Mouse (Mus musculus) CH12.LX (cell line): ENCODE data around the gene Trmt112. TPM values are rescaled to one million over a fixed set of nuclear protein-coding genes. Genes with fewer than 3 reads are reported as not detected.

Experiments used
- DNase-seq: peaks from one replicate; pipeline ENCODE4 v3.0.0-alpha.2; 2013; ENCODE audit errors: extremely low read depth
- H3K27ac ChIP-seq: 2 replicates; pipeline ENCODE4 v1.5.1; 2012; ENCODE audit warnings: low read depth, mild to moderate bottlenecking, control low read depth, moderate library complexity; ENCODE audit not compliant: insufficient read depth
- H3K27me3 ChIP-seq: replicated peaks from 2 replicates; pipeline ENCODE3; 2012; ENCODE audit warnings: inconsistent platforms
- H3K36me3 ChIP-seq, 2 experiments: replicated peaks in 1 of 2; 2 replicates each; pipeline versions ENCODE3 to v1.6.1; 2012; ENCODE audit warnings: inconsistent platforms in 1 of 2, low read length in 1 of 2, mild to moderate bottlenecking in 1 of 2, mixed read lengths in 1 of 2, moderate library complexity in 1 of 2; ENCODE audit not compliant: control insufficient read depth in 1 of 2, insufficient read depth in 1 of 2
- H3K4me1 ChIP-seq, 2 experiments: 2 replicates each; pipeline ENCODE4 v1.6.1; 2012; ENCODE audit warnings: inconsistent platforms in 1 of 2, moderate library complexity in 1 of 2; ENCODE audit not compliant: insufficient read depth in 2 of 2, control insufficient read depth in 1 of 2
- H3K4me2 ChIP-seq: 2 replicates; pipeline ENCODE4 v1.6.1; 2012; ENCODE audit warnings: low read depth, mild to moderate bottlenecking, control low read depth; ENCODE audit not compliant: poor library complexity, insufficient read depth, severe bottlenecking
- H3K4me3 ChIP-seq, 3 experiments: fragments of 150-350 bp in 1 of 3; sonication (generic) in 1 of 3; replicated peaks in 1 of 3; 2 replicates each; pipeline versions ENCODE3 to v1.5.1; 2011 to 2012; ENCODE audit warnings: low read depth in 2 of 3, low read length in 2 of 3, mild to moderate bottlenecking in 2 of 3, moderate library complexity in 2 of 3, control low read depth in 1 of 3, improper control_type of control experiment in 1 of 3, inconsistent platforms in 1 of 3, mixed read lengths in 1 of 3; ENCODE audit not compliant: poor library complexity in 1 of 3
- H3K79me2 ChIP-seq: replicated peaks from 2 replicates; pipeline ENCODE4 v1.6.1; 2012; ENCODE audit warnings: mild to moderate bottlenecking, moderate library complexity; ENCODE audit not compliant: control insufficient read depth, poor library complexity, insufficient read depth, severe bottlenecking; ENCODE audit errors: extremely low read depth
- H3K9ac ChIP-seq: 2 replicates; pipeline ENCODE4 v1.6.1; 2012; ENCODE audit warnings: low read depth, mild to moderate bottlenecking, control low read depth, moderate library complexity; ENCODE audit not compliant: insufficient read depth
- H3K9me3 ChIP-seq: replicated peaks from 2 replicates; pipeline ENCODE3; 2012; ENCODE audit warnings: low read length, inconsistent platforms, mixed read lengths
- BHLHE40 ChIP-seq: IDR thresholded peaks from 2 replicates; pipeline ENCODE4 v1.6.1; 2011; ENCODE audit warnings: mild to moderate bottlenecking, low read depth, low read length, improper control_type of control experiment
- CTCF ChIP-seq, 2 experiments: IDR thresholded peaks in 1 of 2; conservative IDR thresholded peaks in 1 of 2; 2 replicates each; pipeline ENCODE4 v1.5.1; 2011 to 2012; ENCODE audit warnings: low read depth in 2 of 2, low read length in 2 of 2, improper control_type of control experiment in 1 of 2, inconsistent platforms in 1 of 2, mild to moderate bottlenecking in 1 of 2, moderate library complexity in 1 of 2
- E2F4 ChIP-seq: IDR thresholded peaks from 2 replicates; pipeline ENCODE4 v1.6.1; 2011; ENCODE audit warnings: low read depth, low read length, improper control_type of control experiment; ENCODE audit not compliant: insufficient replicate concordance
- ELF1 ChIP-seq: IDR thresholded peaks from 2 replicates; pipeline ENCODE4 v1.6.1; 2014; ENCODE audit warnings: low read depth, mild to moderate bottlenecking, inconsistent platforms, low read length, improper control_type of control experiment
- EP300 ChIP-seq: IDR thresholded peaks from 2 replicates; pipeline ENCODE4 v1.6.1; 2011; ENCODE audit warnings: low read length, improper control_type of control experiment
- ETS1 ChIP-seq: conservative IDR thresholded peaks from 2 replicates; pipeline ENCODE4 v1.6.1; 2012; ENCODE audit warnings: low read depth, mild to moderate bottlenecking, inconsistent platforms, low read length, improper control_type of control experiment, moderate library complexity
- GABPA ChIP-seq: IDR thresholded peaks from 2 replicates; pipeline ENCODE4 v1.6.1; 2012; ENCODE audit warnings: low read depth, low read length, improper control_type of control experiment, inconsistent platforms; ENCODE audit not compliant: insufficient replicate concordance
- HCFC1 ChIP-seq: IDR thresholded peaks from 2 replicates; pipeline ENCODE4 v1.6.1; 2012; ENCODE audit warnings: low read depth, mild to moderate bottlenecking, inconsistent platforms, low read length, improper control_type of control experiment
- IRF4 ChIP-seq: IDR thresholded peaks from 2 replicates; pipeline ENCODE4 v1.6.1; 2014; ENCODE audit warnings: low read depth, mild to moderate bottlenecking, inconsistent platforms, low read length, improper control_type of control experiment
- MAZ ChIP-seq: IDR thresholded peaks from 2 replicates; pipeline ENCODE4 v1.6.1; 2012; ENCODE audit warnings: low read depth, mild to moderate bottlenecking, inconsistent platforms, low read length, improper control_type of control experiment, moderate library complexity
- MEF2A ChIP-seq: IDR thresholded peaks from 2 replicates; pipeline ENCODE4 v1.6.1; 2014; ENCODE audit warnings: low read depth, mild to moderate bottlenecking, inconsistent platforms, low read length, improper control_type of control experiment, borderline replicate concordance
- MXI1 ChIP-seq: IDR thresholded peaks from 2 replicates; pipeline ENCODE4 v1.6.1; 2011; ENCODE audit warnings: mild to moderate bottlenecking, low read depth, low read length, improper control_type of control experiment
- NELFE ChIP-seq: IDR thresholded peaks from 2 replicates; pipeline ENCODE4 v1.6.1; 2011; ENCODE audit warnings: low read depth, low read length, improper control_type of control experiment
- NRF1 ChIP-seq: IDR thresholded peaks from 2 replicates; pipeline ENCODE4 v1.6.1; 2014; ENCODE audit warnings: low read depth, mild to moderate bottlenecking, inconsistent platforms, low read length, improper control_type of control experiment, moderate library complexity
- PAX5 ChIP-seq: IDR thresholded peaks from 2 replicates; pipeline ENCODE4 v1.6.1; 2012; ENCODE audit warnings: low read length, inconsistent platforms, mixed read lengths
- POLR2A ChIP-seq: IDR thresholded peaks from 2 replicates; pipeline ENCODE4 v1.6.1; 2011; ENCODE audit warnings: low read depth, mild to moderate bottlenecking, improper control_type of control experiment, low read length
- POLR2AphosphoS2 ChIP-seq: IDR thresholded peaks from 2 replicates; pipeline ENCODE4 v1.6.1; 2011; ENCODE audit warnings: low read depth, low read length, improper control_type of control experiment
- RAD21 ChIP-seq: IDR thresholded peaks from 2 replicates; pipeline ENCODE4 v1.6.1; 2011; ENCODE audit warnings: low read depth, mild to moderate bottlenecking, low read length, improper control_type of control experiment, moderate library complexity
- SIN3A ChIP-seq: IDR thresholded peaks from 2 replicates; pipeline ENCODE4 v1.6.1; 2012; ENCODE audit warnings: low read length, improper control_type of control experiment, inconsistent platforms
- TBP ChIP-seq: conservative IDR thresholded peaks from 2 replicates; pipeline ENCODE4 v1.6.1; 2011; ENCODE audit warnings: low read depth, low read length, improper control_type of control experiment
- TCF12 ChIP-seq: IDR thresholded peaks from 2 replicates; pipeline ENCODE4 v1.6.1; 2014; ENCODE audit warnings: low read depth, mild to moderate bottlenecking, inconsistent platforms, low read length, improper control_type of control experiment
- UBTF ChIP-seq: IDR thresholded peaks from 2 replicates; pipeline ENCODE4 v1.6.1; 2012; ENCODE audit warnings: low read depth, mild to moderate bottlenecking, inconsistent platforms, low read length, improper control_type of control experiment, moderate library complexity
- ZC3H11A ChIP-seq: IDR thresholded peaks from 2 replicates; pipeline ENCODE4 v1.6.1; 2012; ENCODE audit warnings: low read depth, mild to moderate bottlenecking, inconsistent platforms, low read length, improper control_type of control experiment
- ZMIZ1 ChIP-seq: IDR thresholded peaks from 2 replicates; pipeline ENCODE4 v1.6.1; 2012; ENCODE audit warnings: low read depth, mild to moderate bottlenecking, inconsistent platforms, low read length, improper control_type of control experiment
- dilution Hi-C: fragments of 300-500 bp; cut with MboI; formaldehyde crosslinking; loops from 2 replicates; pipeline ENCODE4 v1.14.3; 2020; ENCODE audit warnings: low sequenced_read_pairs; ENCODE audit not compliant: extremely low pct_unique_long_range_greater_than_20kb, extremely low pct_ligation_motif_present
- in situ Hi-C: fragments of 300-500 bp; cut with MboI; formaldehyde crosslinking; loops from 3 replicates; pipeline ENCODE4 v1.14.3; 2019; ENCODE audit warnings: low sequenced_read_pairs, low pct_ligation_motif_present, low pct_unique_long_range_greater_than_20kb, mixed read lengths
- polyA plus RNA-seq: library from polyadenylated mRNA; unstranded; fragments of >175 nt; gene quantifications from 2 replicates; pipeline ENCODE4 v1.2.1, GENCODE M21; 2012; ENCODE audit warnings: low read depth; ENCODE audit not compliant: insufficient read length
- total RNA-seq, 2 experiments: library from RNA; depleted of rRNA; stranded (reverse); fragments of 300-350 nt in 1 of 2; fragments of >200 nt in 1 of 2; gene quantifications; 2 replicates each; pipeline ENCODE4 v1.2.3; 2012 to 2014

Gene Trmt112
- total and polyA plus RNA-seq, 3 experiments: 97.9 to 212 (median 198) TPM

DNA sequence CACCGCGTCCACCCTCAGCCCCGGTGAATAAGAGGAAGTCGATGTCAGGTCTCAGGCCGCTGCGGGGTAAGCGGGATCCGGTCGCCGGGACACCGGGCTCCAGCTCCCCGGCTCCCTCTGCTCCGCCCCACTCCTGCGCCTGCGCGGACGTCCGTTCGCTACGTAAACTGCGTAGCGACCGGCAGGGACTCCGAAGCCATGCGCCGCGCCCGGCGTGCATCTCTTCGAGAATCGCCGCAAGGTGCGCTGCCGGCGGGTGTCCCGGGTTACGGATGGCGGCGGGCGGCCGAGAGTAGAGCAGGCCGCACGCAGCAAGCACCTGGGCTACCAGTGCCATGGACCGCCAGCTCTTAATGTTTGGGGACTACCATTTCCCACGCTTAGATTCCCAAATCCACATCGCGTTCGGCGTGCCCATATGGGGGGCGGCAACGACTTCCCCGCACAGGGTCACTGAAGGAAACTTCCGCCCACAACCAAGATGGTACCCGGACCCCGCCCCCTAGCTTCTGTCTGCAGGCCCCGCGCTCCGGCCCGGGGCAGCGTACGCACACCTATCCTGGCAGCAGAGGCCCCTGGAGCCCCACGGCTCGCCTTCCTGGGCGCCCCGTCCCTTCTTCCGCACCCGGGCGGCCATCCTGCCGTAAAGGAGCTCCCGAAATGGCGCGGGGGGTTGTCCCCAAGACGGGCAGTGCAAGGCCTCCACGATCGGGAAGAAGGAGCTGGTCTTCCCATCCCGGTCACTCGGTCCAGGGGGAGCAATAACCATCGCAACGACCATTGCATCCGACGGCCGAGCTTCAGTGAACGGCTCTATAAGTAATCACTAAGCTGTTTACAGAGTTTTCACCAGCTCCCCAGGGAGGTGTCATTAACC, 32.1 kb downstream of the Trmt112 start, which contains the start of gene Bad:
Gene Bad (plus strand): TSS at position 490 of the 877 bp plus-strand sequence.
- Histone ChIP-seq H3K27me3 (no peaks in the 10 kb centered on the region), H3K27ac (peak within 1 kb of the TSS; percentile 71)
- TF ChIP-seq CTCF (conservative IDR thresholded peaks at IDR 0.05 in 1 of 2, IDR thresholded peaks at IDR 0.05 in 1 of 2; ENCODE audit: low read depth in 2 of 2, low read length in 2 of 2) (no peak), HCFC1 (peak; percentile 83), BHLHE40 (no peak), SIN3A (peak; percentile 97), IRF4 (no peak), MXI1 (peak; percentile 77), EP300 (no peak), POLR2A (peak; percentile 72), TBP (no peak), MEF2A (no peak), TCF12 (peak; percentile 59; the same call in 1 of the 2 replicates), UBTF (peak; percentile 84; the same call in 1 of the 2 replicates), GABPA (no peak), NRF1 (peak; percentile 87), E2F4 (no peak), ZC3H11A (no peak), ETS1 (no peak), RAD21 (no peak), NELFE (peak; percentile 60), ELF1 (peak; percentile 95)
- TF ChIP-seq, all 38 proteins: peak for 9
- peak within 1 kb of the TSS; percentile 81 for H3K9ac ChIP-seq
- no peaks in the 10 kb centered on the region for H3K9me3 ChIP-seq
- H3K4me1 ChIP-seq: peaks cover 6 to 24% of the 10 kb centered on the region in 2 experiments
- H3K79me2 ChIP-seq: no peaks in the 10 kb centered on the region
- H3K36me3 ChIP-seq: peaks cover 0 to 28% of the 10 kb centered on the region in 2 experiments
- H3K4me2 ChIP-seq: peak within 1 kb of the TSS; percentile 85
- in situ Hi-C loops: no loop called here
- H3K4me3 ChIP-seq: peak within 1 kb of the TSS; percentile 71 to 78 (median 77)
- dilution Hi-C loops: no loop called here
- peak; percentile 86 for DNase-seq

GRCm38 (mm10) chr19:6942249-6942691, 32.8 kb downstream of the Trmt112 start, which contains the start of gene Gpr137:
TSS of gene Gpr137 (minus strand) at chr19:6942480.
- Histone ChIP-seq H3K4me2 (peak within 1 kb of the TSS; percentile 85), H3K4me1 (peaks cover 6 to 24% of the 10 kb centered on the region in 2 experiments), H3K4me3 (peak within 1 kb of the TSS; percentile 71 to 78 (median 77)), H3K27me3 (no peaks in the 10 kb centered on the region), H3K9me3 (no peaks in the 10 kb centered on the region), H3K27ac (peak within 1 kb of the TSS; percentile 71), H3K36me3 (peaks cover 0 to 33% of the 10 kb centered on the region in 2 experiments), H3K79me2 (no peaks in the 10 kb centered on the region), H3K9ac (peak within 1 kb of the TSS; percentile 81)
- dilution Hi-C loops (no loop called here), in situ Hi-C loops (no loop called here)
- TF ChIP-seq POLR2AphosphoS2 (peak; percentile 85; the same call in 1 of the 2 replicates), UBTF (0 out of 2 replicates have a peak, but pooled peaks have one; percentile 24), NELFE (peak; percentile 49), HCFC1 (peak; percentile 21; the same call in 1 of the 2 replicates), POLR2A (peak; percentile 69), ZC3H11A (no peak), MXI1 (peak; percentile 75), SIN3A (0 out of 2 replicates have a peak, but pooled peaks have one; percentile 24), MAZ (no peak; the same call in 1 of the 2 replicates), PAX5 (no peak), ELF1 (peak; percentile 60), NRF1 (peak; percentile 21; the same call in 1 of the 2 replicates), ZMIZ1 (0 out of 2 replicates have a peak, but pooled peaks have one; percentile 47)
- DNase-seq: peak; percentile 90
